Mouse (Mus musculus) hindlimb bud, embryonic 11.5 days (tissue): ENCODE results near the gene Zbtb7b.

Experiments
- DNase-seq: peaks from one replicate; pipeline ENCODE4 v3.0.0-alpha.2; 2012; ENCODE audit warnings: low read depth, low spot score; ENCODE audit errors: extremely low spot score

Zbtb7b gene

GRCm38 (mm10) chr3:89373581-89374231, 20.9 kb downstream of the Zbtb7b start:
- no peak for DNase-seq

- no peak for DNase-seq
Measured at GRCm38 (mm10) chr3:89367338-89367737, 27.2 kb downstream of the Zbtb7b start.

GRCm38 (mm10) chr3:89365486-89366414, 28.8 kb downstream of the Zbtb7b start:
- no peak for DNase-seq

- DNase-seq = no peak
Measured at GRCm38 (mm10) chr3:89365153-89365485, 29.5 kb downstream of the Zbtb7b start, which contains the start of gene Dcst1. Gene Dcst1, minus strand, starts transcription at chr3:89365253.

- no peak for DNase-seq
Measured at GRCm38 (mm10) chr3:89364631-89365030, 29.9 kb downstream of the Zbtb7b start.

- DNase-seq = no peak
Measured at GRCm38 (mm10) chr3:89361675-89362074, 32.9 kb downstream of the Zbtb7b start, which contains the start of gene Dcst2. Gene Dcst2, plus strand, starts transcription at chr3:89361975.

- DNase-seq = no peak
Measured at GRCm38 (mm10) chr3:89360237-89360636, 34.3 kb downstream of the Zbtb7b start.

- no peak for DNase-seq
Measured at GRCm38 (mm10) chr3:89359630-89360029, 34.9 kb downstream of the Zbtb7b start.

GRCm38 (mm10) chr3:89356029-89356428, 38.5 kb downstream of the Zbtb7b start:
- no peak for DNase-seq

GRCm38 (mm10) chr3:89355512-89355902, 39.1 kb downstream of the Zbtb7b start:
- no peak for DNase-seq

- no peak for DNase-seq
Measured at GRCm38 (mm10) chr3:89354816-89355511, 39.6 kb downstream of the Zbtb7b start.

- no peak for DNase-seq
Measured at GRCm38 (mm10) chr3:89351271-89351670, 43.3 kb downstream of the Zbtb7b start.

GRCm38 (mm10) chr3:89349869-89350501, 44.6 kb downstream of the Zbtb7b start, which contains the start of gene Adam15:
Gene Adam15, minus strand, starts transcription at chr3:89349996.
- DNase-seq = no peak

- no peak for DNase-seq
Measured at GRCm38 (mm10) chr3:89348911-89349868, 45.4 kb downstream of the Zbtb7b start.

- DNase-seq = no peak
Measured at GRCm38 (mm10) chr3:89347916-89348315, 46.7 kb downstream of the Zbtb7b start.

GRCm38 (mm10) chr3:89346815-89347540, 47.6 kb downstream of the Zbtb7b start:
- DNase-seq = no peak

GRCm38 (mm10) chr3:89343279-89343678, 51.3 kb downstream of the Zbtb7b start:
- no peak for DNase-seq

- DNase-seq = no peak
Measured at GRCm38 (mm10) chr3:89341794-89342193, 52.8 kb downstream of the Zbtb7b start.

GRCm38 (mm10) chr3:89340465-89340864, 54.1 kb downstream of the Zbtb7b start:
- no peak for DNase-seq
